Mouse (Mus musculus): ENCODE results near the gene Rad23b.

DNA sequence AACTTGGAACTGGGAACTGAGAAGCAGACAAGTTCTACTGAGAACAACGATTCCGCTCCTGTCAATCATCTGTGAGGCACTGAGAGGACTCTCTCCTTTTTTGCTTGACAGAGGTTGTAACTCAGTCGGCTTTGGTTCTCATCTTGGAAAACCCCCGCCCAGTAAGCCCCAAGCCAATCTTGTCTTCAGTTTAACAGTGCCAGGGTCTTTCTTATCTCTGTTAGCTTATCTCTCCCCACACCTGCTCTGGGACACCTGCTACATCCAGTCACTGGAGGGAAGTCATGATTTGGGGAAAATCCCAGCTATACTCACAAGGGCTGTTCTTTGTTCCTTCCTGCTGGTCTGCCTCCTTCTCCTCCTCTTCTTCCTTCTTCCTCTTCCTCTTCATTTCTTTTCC, 76.4 kb downstream of the Rad23b start:
- TF ChIP-seq EP300 (IDR thresholded peaks at IDR 0.05; ENCODE audit: low read depth) (no peak), CTCF (IDR thresholded peaks at IDR 0.05; ENCODE audit: low read depth) (no peak)
